Mouse (Mus musculus) myocyte (in vitro differentiated cells): ENCODE results near the gene Mrpl4.

Experiments used
- CEBPB ChIP-seq: IDR thresholded peaks from 2 replicates; pipeline ENCODE4 v1.6.1; 2011; ENCODE audit warnings: mild to moderate bottlenecking, moderate library complexity; ENCODE audit not compliant: poor library complexity, insufficient read depth, severe bottlenecking
- MYOG ChIP-seq, 3 experiments: IDR thresholded peaks; one replicate each; pipeline ENCODE4 v1.6.1; 2011; ENCODE audit warnings: control low read depth in 2 of 3, low read depth in 2 of 3, mild to moderate bottlenecking in 2 of 3; ENCODE audit not compliant: insufficient read length in 2 of 3, control insufficient read depth in 1 of 3, insufficient read depth in 1 of 3
- POLR2A ChIP-seq: IDR thresholded peaks from one replicate; pipeline ENCODE4 v1.6.1; 2011; ENCODE audit warnings: low read depth, mild to moderate bottlenecking, control low read depth, moderate library complexity; ENCODE audit not compliant: insufficient read length
- POLR2AphosphoS2 ChIP-seq: IDR thresholded peaks from one replicate; pipeline ENCODE4 v1.6.1; 2011; ENCODE audit warnings: low read depth, control low read depth; ENCODE audit not compliant: insufficient read length
- USF1 ChIP-seq: IDR thresholded peaks from one replicate; pipeline ENCODE4 v1.6.1; 2011; ENCODE audit warnings: low read depth, mild to moderate bottlenecking, control low read depth, moderate library complexity

DNA sequence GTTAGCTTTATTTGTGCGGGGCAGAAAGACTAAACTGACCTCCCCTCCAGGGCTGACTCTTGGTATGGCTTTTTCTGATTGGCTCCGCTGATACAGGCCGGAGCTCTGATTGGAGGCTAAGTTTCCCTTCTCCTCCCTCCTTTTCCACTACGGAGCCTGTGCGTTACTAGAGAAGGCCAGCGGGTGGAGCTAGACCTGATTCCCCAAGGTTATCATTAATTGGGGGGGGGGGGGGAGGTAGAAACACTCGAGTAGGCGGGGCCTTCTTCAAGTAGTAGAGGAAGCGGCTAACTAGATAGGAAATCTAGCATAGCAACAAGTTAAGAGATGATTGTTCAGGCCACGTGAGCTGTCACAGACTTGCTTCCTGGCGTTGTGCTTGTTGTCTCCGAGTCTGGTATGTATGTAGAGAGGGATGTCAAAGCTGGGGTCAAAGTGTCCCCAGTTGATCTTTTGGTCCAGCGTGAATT is 28.3 kb downstream of the Mrpl4 start:
- TF ChIP-seq POLR2A: no peak
- no peak for TF ChIP-seq POLR2AphosphoS2
- TF ChIP-seq MYOG (IDR thresholded peaks at IDR 0.05; ENCODE audit: control insufficient read depth in 1 of 3, insufficient read depth in 1 of 3, insufficient read length in 2 of 3, low read depth in 2 of 3): no peak
- peak; percentile 33 for TF ChIP-seq USF1
- no peak for TF ChIP-seq CEBPB
